Mouse (Mus musculus) cortical plate, adult 2 months (tissue): ENCODE results near the gene Atp6v1e1.

Source experiments
- CTCF ChIP-seq: fragments of 200-500 bp; IDR thresholded peaks from 2 replicates; pipeline ENCODE4 v1.5.1; 2011; ENCODE audit warnings: mild to moderate bottlenecking, control low read depth, low read length; ENCODE audit not compliant: insufficient read depth; ENCODE audit errors: extremely low read depth
- POLR2A ChIP-seq: fragments of 200-500 bp; IDR thresholded peaks from 2 replicates; pipeline ENCODE4 v1.6.1; 2011; ENCODE audit warnings: mild to moderate bottlenecking, low read length, control low read depth; ENCODE audit not compliant: insufficient read depth; ENCODE audit errors: extremely low read depth

GRCm38 (mm10) chr6:120822307-120822928 is at the start of gene Atp6v1e1:
- no peak for TF ChIP-seq CTCF
- peak; percentile 77 for TF ChIP-seq POLR2A
